Mouse (Mus musculus) liver, embryonic 14.5 days (tissue): ENCODE data around the gene Prkg1.

Experiments used
- CTCF ChIP-seq: IDR thresholded peaks from 2 replicates; pipeline ENCODE4 v1.5.1; 2016; ENCODE audit warnings: antibody characterized with exemption, low read depth, control low read depth
- EP300 ChIP-seq: IDR thresholded peaks from 2 replicates; pipeline ENCODE4 v1.6.1; 2016; ENCODE audit warnings: antibody characterized with exemption, low read depth

- TF ChIP-seq CTCF (no peak), EP300 (no peak)
Observed at GRCm38 (mm10) chr19:30626036-30626435, 1138.8 kb downstream of the Prkg1 start.
